Mouse (Mus musculus): ENCODE measurements at regions not wholly inside any gene's neighbourhood (a gene's known extent, or its start where the extent isn't known, plus 50 kb on each side); places are given as distances from the start of the nearest gene placed in this dataset.

DNA sequence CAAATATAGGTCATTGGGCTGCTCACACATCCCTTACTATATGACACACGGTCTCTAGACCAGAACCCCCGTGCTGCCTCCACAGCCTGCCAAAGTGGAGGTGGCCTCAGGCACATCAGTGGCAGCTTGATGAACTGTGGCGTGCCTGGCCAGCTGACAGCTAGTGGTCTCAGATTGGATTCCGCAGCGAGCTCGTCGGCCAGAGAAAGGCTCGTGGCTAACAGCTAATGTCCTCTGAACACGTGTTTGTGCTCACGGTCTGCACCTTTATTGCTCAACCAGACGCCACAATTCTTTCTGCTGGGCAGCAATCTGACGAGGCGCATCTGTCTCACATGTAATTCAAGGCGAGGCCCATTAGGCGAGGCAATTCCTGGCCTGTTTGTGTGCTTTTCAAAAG is 270.6 kb downstream of the Prex1 start:
- Histone ChIP-seq H3K4me1 (replicated peaks; ENCODE audit: control insufficient read depth in 2 of 2, insufficient read depth in 2 of 2, low read length in 1 of 2) (peaks cover 0 to 8% of the 10 kb centered on the region in 2 experiments; a peak in 2 of 4 replicates), H3K9ac (replicated peaks) (no peak overlapping the region), H3K9me3 (ENCODE audit: control insufficient read depth, low read length) (no peaks in the 10 kb centered on the region), H3K27ac (no peak overlapping the region), H3K4me2 (ENCODE audit: low read depth) (no peak overlapping the region), H3K27me3 (ENCODE audit: control insufficient read depth, insufficient read depth, low read length) (no peaks in the 10 kb centered on the region), H3K36me3 (replicated peaks; ENCODE audit: control insufficient read depth, insufficient read depth, low read depth) (no peaks in the 10 kb centered on the region), H3K4me3 (ENCODE audit: insufficient read depth in 1 of 2, low read depth in 2 of 2, low read length in 2 of 2) (no peak overlapping the region)
- 62% methylated on average over 15 of the region's 15 CpGs for WGBS (ENCODE audit: insufficient replicate concordance)
- ATAC-seq (ENCODE audit: insufficient read depth): no peak
- TF ChIP-seq CTCF (IDR thresholded peaks at IDR 0.05; ENCODE audit: low read depth) (no peak), EP300 (IDR thresholded peaks at IDR 0.05; ENCODE audit: low read depth) (no peak)
- no peak for DNase-seq (ENCODE audit: low read depth in 3 of 3, low spot score in 3 of 3)

DNA sequence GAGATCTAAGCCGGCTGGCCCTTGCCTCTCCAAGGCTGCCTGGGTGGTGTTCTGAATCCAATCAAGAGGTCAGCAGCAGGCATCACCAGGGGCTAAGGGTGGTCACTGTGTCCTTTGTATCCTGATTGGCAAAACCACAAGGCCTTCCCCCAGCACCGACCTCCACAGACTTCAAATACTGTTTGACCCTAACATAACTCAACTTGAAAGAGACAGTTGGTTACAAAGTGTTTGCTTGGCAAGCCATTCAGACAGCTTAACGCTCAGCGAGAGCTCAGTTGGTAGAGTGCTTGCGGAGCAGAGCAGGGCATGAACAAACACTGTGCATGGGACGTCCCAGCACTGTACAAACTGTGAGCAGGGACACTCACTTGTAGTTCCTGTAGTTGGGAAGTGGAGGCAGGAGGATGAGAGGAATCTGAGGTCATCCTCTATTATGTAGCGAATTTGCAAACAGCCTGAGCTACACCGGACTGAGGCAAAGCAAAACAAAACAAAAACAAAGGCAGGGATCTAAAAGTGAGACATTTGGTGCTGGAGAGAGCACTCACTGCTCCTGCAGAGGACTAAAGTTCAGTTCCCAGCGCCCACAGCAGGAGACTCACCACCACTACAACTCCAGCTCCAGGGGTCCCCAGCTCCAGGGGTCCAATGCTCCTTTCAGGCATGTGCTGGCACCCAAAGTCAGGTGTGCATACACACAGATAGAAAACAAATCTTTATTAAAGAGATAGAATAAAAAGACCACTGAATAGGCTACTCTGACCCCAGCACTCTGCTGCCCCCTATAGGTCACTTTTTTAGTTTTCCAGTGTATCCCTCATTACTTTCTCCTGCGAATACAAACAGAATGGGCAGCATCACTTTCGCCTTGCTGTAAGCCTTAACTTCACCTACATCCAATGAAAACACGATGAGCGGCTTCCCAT is 273.5 kb downstream of the Prex1 start:
- H3K9ac ChIP-seq (replicated peaks): no peak overlapping the region
- H3K4me3 ChIP-seq (ENCODE audit: insufficient read depth in 1 of 2, low read depth in 2 of 2, low read length in 2 of 2): no peak overlapping the region
- no peaks in the 10 kb centered on the region for H3K4me1 ChIP-seq (replicated peaks; ENCODE audit: control insufficient read depth in 2 of 2, insufficient read depth in 2 of 2, low read length in 1 of 2)
- WGBS (ENCODE audit: insufficient replicate concordance): 46% methylated on average over 13 of the region's 13 CpGs
- no peaks in the 10 kb centered on the region for H3K9me3 ChIP-seq (ENCODE audit: control insufficient read depth, low read length)
- H3K36me3 ChIP-seq (replicated peaks; ENCODE audit: control insufficient read depth, insufficient read depth, low read depth): no peaks in the 10 kb centered on the region
- ATAC-seq (ENCODE audit: insufficient read depth): no peak
- H3K27ac ChIP-seq: no peak overlapping the region
- no peaks in the 10 kb centered on the region for H3K27me3 ChIP-seq (ENCODE audit: control insufficient read depth, insufficient read depth, low read length)
- H3K4me2 ChIP-seq (ENCODE audit: low read depth): no peak overlapping the region
- TF ChIP-seq EP300 (IDR thresholded peaks at IDR 0.05; ENCODE audit: low read depth) (no peak), CTCF (IDR thresholded peaks at IDR 0.05; ENCODE audit: low read depth) (peak; percentile 62)
- DNase-seq (ENCODE audit: low read depth in 3 of 3, low spot score in 3 of 3): no peak

DNA sequence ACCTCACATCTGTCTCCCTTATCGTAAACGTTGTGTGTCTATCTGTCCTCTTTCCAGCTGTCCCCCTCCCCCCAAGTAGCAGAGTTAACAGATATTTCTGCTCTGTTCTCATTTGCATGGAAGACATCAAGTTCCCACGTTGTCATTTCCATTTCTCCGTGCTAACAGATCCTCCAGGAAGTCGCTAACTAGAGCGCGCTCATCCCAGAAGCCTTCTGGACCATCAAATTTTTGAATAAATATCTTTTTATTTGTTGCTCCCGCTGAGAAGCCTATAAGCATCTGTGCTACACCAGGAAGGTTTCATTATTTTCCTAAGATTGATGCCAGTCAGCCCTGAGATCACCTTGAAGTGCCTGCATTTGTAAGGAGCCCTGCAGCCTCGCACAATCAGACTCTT is 275.4 kb downstream of the Prex1 start:
- no peak for TF ChIP-seq CTCF (IDR thresholded peaks at IDR 0.05; ENCODE audit: low read depth)
- no peak for TF ChIP-seq EP300 (IDR thresholded peaks at IDR 0.05; ENCODE audit: low read depth)
- Histone ChIP-seq H3K4me3 (ENCODE audit: insufficient read depth in 1 of 2, low read depth in 2 of 2, low read length in 2 of 2) (no peak overlapping the region), H3K36me3 (replicated peaks; ENCODE audit: control insufficient read depth, insufficient read depth, low read depth) (no peaks in the 10 kb centered on the region), H3K9ac (replicated peaks) (no peak overlapping the region), H3K4me1 (replicated peaks; ENCODE audit: control insufficient read depth in 2 of 2, insufficient read depth in 2 of 2, low read length in 1 of 2) (no peaks in the 10 kb centered on the region), H3K4me2 (ENCODE audit: low read depth) (no peak overlapping the region), H3K9me3 (ENCODE audit: control insufficient read depth, low read length) (no peaks in the 10 kb centered on the region), H3K27me3 (ENCODE audit: control insufficient read depth, insufficient read depth, low read length) (no peaks in the 10 kb centered on the region), H3K27ac (no peak overlapping the region)
- WGBS (ENCODE audit: insufficient replicate concordance): 61% methylated on average over 9 of the region's 9 CpGs
- ATAC-seq (ENCODE audit: insufficient read depth): no peak
- no peak for DNase-seq (ENCODE audit: low read depth in 3 of 3, low spot score in 3 of 3)

DNA sequence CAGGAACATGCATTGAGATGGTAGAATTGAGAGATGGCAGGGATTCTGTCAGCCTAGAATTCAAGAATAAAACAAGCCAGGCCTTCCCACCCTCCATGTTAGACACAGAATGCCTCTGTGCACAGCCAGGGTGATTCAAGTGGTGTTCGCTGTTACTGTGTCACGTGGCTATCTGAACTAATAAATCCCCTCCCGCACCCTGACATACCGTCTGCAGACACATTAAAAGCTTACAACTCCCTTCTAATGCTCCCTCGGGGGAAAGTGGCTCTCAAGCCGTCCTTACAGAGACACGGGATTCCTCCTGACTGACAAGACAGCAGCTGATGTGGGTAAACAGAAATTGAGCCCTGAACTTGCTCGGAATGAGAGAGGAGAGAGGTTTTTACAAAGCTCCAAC is 279.1 kb downstream of the Prex1 start:
- Histone ChIP-seq H3K27me3 (ENCODE audit: control insufficient read depth, insufficient read depth, low read length) (no peaks in the 10 kb centered on the region), H3K9me3 (ENCODE audit: control insufficient read depth, low read length) (no peaks in the 10 kb centered on the region), H3K27ac (no peak overlapping the region), H3K4me2 (ENCODE audit: low read depth) (no peak overlapping the region), H3K9ac (replicated peaks) (no peak overlapping the region), H3K4me3 (ENCODE audit: insufficient read depth in 1 of 2, low read depth in 2 of 2, low read length in 2 of 2) (no peak overlapping the region), H3K4me1 (replicated peaks; ENCODE audit: control insufficient read depth in 2 of 2, insufficient read depth in 2 of 2, low read length in 1 of 2) (no peaks in the 10 kb centered on the region; a peak in 1 of 4 replicates), H3K36me3 (replicated peaks; ENCODE audit: control insufficient read depth, insufficient read depth, low read depth) (no peaks in the 10 kb centered on the region)
- TF ChIP-seq CTCF (IDR thresholded peaks at IDR 0.05; ENCODE audit: low read depth): no peak
- TF ChIP-seq EP300 (IDR thresholded peaks at IDR 0.05; ENCODE audit: low read depth): no peak
- DNase-seq (ENCODE audit: low read depth in 3 of 3, low spot score in 3 of 3): no peak
- WGBS (ENCODE audit: insufficient replicate concordance): 56% methylated on average over 8 of the region's 8 CpGs
- no peak for ATAC-seq (ENCODE audit: insufficient read depth)

DNA sequence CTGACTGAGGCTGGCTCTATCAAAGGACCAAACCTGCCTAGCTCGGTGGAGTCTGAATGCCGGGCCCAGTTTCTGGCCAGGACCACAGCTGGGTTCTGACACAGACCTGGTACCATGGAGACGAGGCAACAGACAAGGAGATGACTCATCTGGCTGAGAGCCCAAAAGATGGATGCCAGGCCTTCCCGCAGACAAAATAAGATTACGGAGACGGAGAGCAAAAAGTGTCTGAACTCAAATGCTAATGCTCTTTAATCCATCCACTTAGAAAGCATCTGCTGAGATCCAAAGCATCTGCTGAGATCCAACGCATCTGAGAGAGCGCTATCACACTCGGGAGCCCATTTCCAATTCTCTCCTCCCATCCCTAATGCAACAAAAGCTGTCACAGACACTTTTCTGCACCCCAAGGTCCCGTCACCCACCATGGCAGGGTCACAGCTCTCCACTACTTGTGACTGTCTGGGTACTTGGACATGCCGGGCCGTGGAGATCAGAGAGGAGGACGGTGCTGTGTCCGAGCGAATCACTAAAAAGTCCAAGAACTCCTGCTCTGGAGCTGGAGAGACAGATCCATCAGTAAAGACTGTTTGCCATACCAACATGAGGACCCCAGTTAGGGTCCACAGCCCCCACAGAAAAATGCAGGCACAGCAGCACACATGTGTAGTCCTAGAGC is 278.3 kb upstream of the Sulf2 start:
- Histone ChIP-seq H3K27me3 (ENCODE audit: control insufficient read depth, insufficient read depth, low read length) (no peaks in the 10 kb centered on the region), H3K9ac (replicated peaks) (no peak overlapping the region), H3K36me3 (replicated peaks; ENCODE audit: control insufficient read depth, insufficient read depth, low read depth) (no peaks in the 10 kb centered on the region), H3K27ac (no peak overlapping the region), H3K9me3 (ENCODE audit: control insufficient read depth, low read length) (no peaks in the 10 kb centered on the region), H3K4me3 (ENCODE audit: insufficient read depth in 1 of 2, low read depth in 2 of 2, low read length in 2 of 2) (no peak overlapping the region), H3K4me2 (ENCODE audit: low read depth) (no peak overlapping the region), H3K4me1 (replicated peaks; ENCODE audit: control insufficient read depth in 2 of 2, insufficient read depth in 2 of 2, low read length in 1 of 2) (no peaks in the 10 kb centered on the region; a peak in 1 of 4 replicates)
- DNase-seq (ENCODE audit: low read depth in 3 of 3, low spot score in 3 of 3): no peak
- no peak for ATAC-seq (ENCODE audit: insufficient read depth)
- TF ChIP-seq CTCF (IDR thresholded peaks at IDR 0.05; ENCODE audit: low read depth) (no peak), EP300 (IDR thresholded peaks at IDR 0.05; ENCODE audit: low read depth) (no peak)
- WGBS (ENCODE audit: insufficient replicate concordance): 73% methylated on average over 15 of the region's 15 CpGs
